Mouse (Mus musculus) subcutaneous adipose tissue, adult 2 months (tissue): ENCODE measurements around the gene Tlr8. TPM values are rescaled to one million over a fixed set of nuclear protein-coding genes. Genes with fewer than 3 reads are reported as not detected.

Experiments
- polyA plus RNA-seq: library from polyadenylated mRNA; depleted of rRNA; stranded (reverse); fragments of >200 nt; gene quantifications from 2 replicates; pipeline ENCODE4 v1.2.3, GENCODE M21; 2012; ENCODE audit warnings: low replicate concordance; rRNA removed

Tlr8 gene
- polyA plus RNA-seq = 2.2 and 3.2 TPM in 2 replicates

GRCm38 (mm10) chrX:167264086-167264485, at the start of gene Tlr8:
TSS of gene Tlr8 (minus strand) at chrX:167264329.

GRCm38 (mm10) chrX:167208978-167209754, 55.0 kb downstream of the Tlr8 start, which contains the start of gene Tmsb4x:
TSS of gene Tmsb4x (minus strand) at chrX:167209315.

Other genes starting within 250 kb of the Tlr8 start
- 467 and 728 TPM in 2 replicates for gene Tmsb4x, start 55.0 kb downstream of the Tlr8 start, polyA plus RNA-seq
- 1.5 TPM in 2 replicates for gene Tlr7, start 66.2 kb upstream of the Tlr8 start, polyA plus RNA-seq
- 10.8 and 15.7 TPM in 2 replicates for gene Prps2, start 118.4 kb upstream of the Tlr8 start, polyA plus RNA-seq